Mouse (Mus musculus) limb, embryonic 15.5 days (tissue): ENCODE measurements around the gene Rab27a. TPM values are rescaled to one million over a fixed set of nuclear protein-coding genes. Genes with fewer than 3 reads are reported as not detected.

Experiments used
- ATAC-seq: fragments of 200-750 bp; cut with Nextera tagmentation; 2 replicates; pipeline ENCODE4 v1.8.0; 2017; ENCODE audit warnings: low read depth, moderate TSS enrichment; ENCODE audit not compliant: insufficient number of reproducible peaks, low FRiP score, low TSS enrichment
- H3K27ac ChIP-seq: fragments of 300-500 bp; sonication (generic); 2 replicates; pipeline ENCODE4 v1.5.1; 2015; ENCODE audit warnings: moderate library complexity, mild to moderate bottlenecking, inconsistent platforms
- H3K27me3 ChIP-seq: fragments of 300-500 bp; sonication (generic); 2 replicates; pipeline ENCODE4 v1.6.1; 2015; ENCODE audit warnings: inconsistent platforms
- H3K36me3 ChIP-seq: fragments of 300-500 bp; sonication (generic); 2 replicates; pipeline ENCODE4 v1.6.1; 2015; ENCODE audit warnings: inconsistent platforms
- H3K4me1 ChIP-seq: fragments of 300-500 bp; sonication (generic); 2 replicates; pipeline ENCODE4 v1.6.1; 2015; ENCODE audit warnings: inconsistent platforms
- H3K4me2 ChIP-seq: fragments of 300-500 bp; sonication (generic); 2 replicates; pipeline ENCODE4 v1.6.1; 2015; ENCODE audit warnings: mild to moderate bottlenecking, inconsistent platforms
- H3K4me3 ChIP-seq: fragments of 300-500 bp; sonication (generic); 2 replicates; pipeline ENCODE4 v1.5.1; 2015; ENCODE audit warnings: mild to moderate bottlenecking, inconsistent platforms
- H3K9ac ChIP-seq: fragments of 300-500 bp; sonication (generic); 2 replicates; pipeline ENCODE4 v1.6.1; 2015; ENCODE audit warnings: inconsistent platforms
- H3K9me3 ChIP-seq: fragments of 300-500 bp; sonication (generic); 2 replicates; pipeline ENCODE4 v1.6.1; 2016; ENCODE audit warnings: inconsistent platforms
- WGBS: fragments of 180-500 bp; shearing (Covaris S2); methylation state at CpG from one replicate; pipeline ENCODE4 v1.1.7; 2015; 5-methylcytosine and 5-hydroxymethylcytosine counted together
- polyA plus RNA-seq: library from polyadenylated mRNA; unstranded; fragments of >200 nt; fragmentation: Nextera tagmentation; extraction: Ambion mirVana; gene quantifications from 2 replicates; pipeline ENCODE4 v1.2.1, GENCODE M21; 2015

The Rab27a gene
- polyA plus RNA-seq, 1 experiment from 2014 or later = 7.1 TPM

- no peaks in the 10 kb centered on the region for H3K27me3 ChIP-seq
- H3K4me2 ChIP-seq = no peak overlapping the region
- H3K27ac ChIP-seq = no peak overlapping the region
- H3K9me3 ChIP-seq = no peaks in the 10 kb centered on the region
- H3K4me1 ChIP-seq = no peaks in the 10 kb centered on the region
- no peak overlapping the region for H3K9ac ChIP-seq
- H3K4me3 ChIP-seq = no peak overlapping the region
- no peaks in the 10 kb centered on the region for H3K36me3 ChIP-seq
- 59% methylated on average over 7 of the region's 7 CpGs for WGBS
- no peak for ATAC-seq
These were observed 35.2 kb downstream of the Rab27a start for GRCm38 (mm10) chr9:73079801-73080325.

GRCm38 (mm10) chr9:73082291-73083000 is 37.8 kb downstream of the Rab27a start:
- Histone ChIP-seq H3K4me2 (no peak overlapping the region), H3K9me3 (no peaks in the 10 kb centered on the region), H3K4me1 (no peaks in the 10 kb centered on the region), H3K36me3 (no peaks in the 10 kb centered on the region), H3K27ac (no peak overlapping the region), H3K27me3 (no peaks in the 10 kb centered on the region), H3K9ac (no peak overlapping the region), H3K4me3 (no peak overlapping the region)
- 74% methylated on average over 8 of the region's 8 CpGs for WGBS
- no peak for ATAC-seq

GRCm38 (mm10) chr9:73083956-73084355 is 39.3 kb downstream of the Rab27a start:
- no peak overlapping the region for H3K4me2 ChIP-seq
- no peaks in the 10 kb centered on the region for H3K27me3 ChIP-seq
- H3K4me1 ChIP-seq = no peaks in the 10 kb centered on the region
- ATAC-seq = no peak
- WGBS = 60% methylated on average over 6 of the region's 6 CpGs
- H3K4me3 ChIP-seq = no peak overlapping the region
- no peaks in the 10 kb centered on the region for H3K36me3 ChIP-seq
- H3K27ac ChIP-seq = no peak overlapping the region
- no peaks in the 10 kb centered on the region for H3K9me3 ChIP-seq
- H3K9ac ChIP-seq = no peak overlapping the region

GRCm38 (mm10) chr9:73085845-73086244 is 41.2 kb downstream of the Rab27a start:
- Histone ChIP-seq H3K36me3 (no peaks in the 10 kb centered on the region), H3K4me1 (no peaks in the 10 kb centered on the region), H3K27me3 (no peaks in the 10 kb centered on the region), H3K4me3 (no peak overlapping the region), H3K9ac (no peak overlapping the region), H3K9me3 (no peaks in the 10 kb centered on the region), H3K4me2 (no peak overlapping the region), H3K27ac (no peak overlapping the region)
- no peak for ATAC-seq
- WGBS = 80% methylated on average over 6 of the region's 6 CpGs

- Histone ChIP-seq H3K9ac (no peak overlapping the region), H3K9me3 (no peaks in the 10 kb centered on the region), H3K4me1 (no peaks in the 10 kb centered on the region), H3K4me2 (no peak overlapping the region), H3K27me3 (no peaks in the 10 kb centered on the region), H3K4me3 (no peak overlapping the region), H3K36me3 (no peaks in the 10 kb centered on the region), H3K27ac (no peak overlapping the region)
- WGBS = 57% methylated on average over 8 of the region's 8 CpGs
- no peak for ATAC-seq
These were observed 42.5 kb downstream of the Rab27a start for GRCm38 (mm10) chr9:73087121-73087520.

GRCm38 (mm10) chr9:73087581-73087980 is 42.9 kb downstream of the Rab27a start:
- no peaks in the 10 kb centered on the region for H3K36me3 ChIP-seq
- WGBS = 79% methylated on average over 5 of the region's 5 CpGs
- H3K27me3 ChIP-seq = no peaks in the 10 kb centered on the region
- no peaks in the 10 kb centered on the region for H3K9me3 ChIP-seq
- no peak overlapping the region for H3K9ac ChIP-seq
- H3K4me1 ChIP-seq = no peaks in the 10 kb centered on the region
- no peak overlapping the region for H3K4me2 ChIP-seq
- H3K27ac ChIP-seq = no peak overlapping the region
- no peak for ATAC-seq
- no peak overlapping the region for H3K4me3 ChIP-seq

GRCm38 (mm10) chr9:73089222-73089920 is 44.7 kb downstream of the Rab27a start:
- 66% methylated on average over 16 of the region's 16 CpGs for WGBS
- Histone ChIP-seq H3K36me3 (no peaks in the 10 kb centered on the region), H3K9ac (no peak overlapping the region), H3K4me1 (no peaks in the 10 kb centered on the region), H3K27me3 (no peaks in the 10 kb centered on the region), H3K4me2 (no peak overlapping the region), H3K4me3 (no peak overlapping the region), H3K9me3 (no peaks in the 10 kb centered on the region), H3K27ac (no peak overlapping the region)
- no peak for ATAC-seq

GRCm38 (mm10) chr9:73090121-73090520 is 45.5 kb downstream of the Rab27a start:
- Histone ChIP-seq H3K27ac (no peak overlapping the region), H3K9me3 (no peaks in the 10 kb centered on the region), H3K4me3 (no peak overlapping the region), H3K4me1 (no peaks in the 10 kb centered on the region), H3K27me3 (0 out of 2 replicates have a peak, but pooled peaks cover 1% of the 10 kb centered on the region), H3K4me2 (no peak overlapping the region), H3K36me3 (no peaks in the 10 kb centered on the region), H3K9ac (no peak overlapping the region)
- ATAC-seq = no peak
- 82% methylated on average over 10 of the region's 10 CpGs for WGBS

- no peak overlapping the region for H3K4me2 ChIP-seq
- H3K27me3 ChIP-seq = 0 out of 2 replicates have a peak, but pooled peaks cover 5% of the 10 kb centered on the region
- ATAC-seq = no peak
- no peak overlapping the region for H3K27ac ChIP-seq
- no peak overlapping the region for H3K9ac ChIP-seq
- H3K36me3 ChIP-seq = no peaks in the 10 kb centered on the region
- H3K4me3 ChIP-seq = no peak overlapping the region
- no peaks in the 10 kb centered on the region for H3K4me1 ChIP-seq
- no peaks in the 10 kb centered on the region for H3K9me3 ChIP-seq
- 2% methylated on average over 1 of the region's 1 CpGs for WGBS
These were observed 47.1 kb downstream of the Rab27a start for GRCm38 (mm10) chr9:73091747-73092146.

- H3K9ac ChIP-seq = no peak overlapping the region
- H3K36me3 ChIP-seq = no peaks in the 10 kb centered on the region
- no peaks in the 10 kb centered on the region for H3K9me3 ChIP-seq
- 34% methylated on average over 17 of the region's 17 CpGs for WGBS
- ATAC-seq = no peak
- H3K4me2 ChIP-seq = no peak overlapping the region
- H3K4me3 ChIP-seq = no peak overlapping the region
- H3K27ac ChIP-seq = no peak overlapping the region
- H3K27me3 ChIP-seq = 0 out of 2 replicates have a peak, but pooled peaks cover 5% of the 10 kb centered on the region
- no peaks in the 10 kb centered on the region for H3K4me1 ChIP-seq
These were observed 49.9 kb downstream of the Rab27a start for GRCm38 (mm10) chr9:73094580-73094979.

- H3K27ac ChIP-seq = no peak overlapping the region
- H3K4me1 ChIP-seq = no peaks in the 10 kb centered on the region
- no peak overlapping the region for H3K4me2 ChIP-seq
- WGBS = 81% methylated on average over 2 of the region's 2 CpGs
- H3K9me3 ChIP-seq = no peaks in the 10 kb centered on the region
- peaks cover 14% of the 10 kb centered on the region for H3K27me3 ChIP-seq
- no peak overlapping the region for H3K4me3 ChIP-seq
- no peak for ATAC-seq
- no peak overlapping the region for H3K9ac ChIP-seq
- no peaks in the 10 kb centered on the region for H3K36me3 ChIP-seq
These were observed 53.2 kb downstream of the Rab27a start for GRCm38 (mm10) chr9:73097898-73098297.

- 86% methylated on average over 5 of the region's 5 CpGs for WGBS
- H3K4me1 ChIP-seq = peaks cover 10% of the 10 kb centered on the region
- H3K4me2 ChIP-seq = no peak within 1 kb of the TSS
- no peak within 1 kb of the TSS for H3K9ac ChIP-seq
- no peak within 1 kb of the TSS for H3K4me3 ChIP-seq
- H3K27ac ChIP-seq = no peak within 1 kb of the TSS
- H3K36me3 ChIP-seq = no peaks in the 10 kb centered on the region
- no peak for ATAC-seq
- H3K27me3 ChIP-seq = peaks cover 26% of the 10 kb centered on the region
- H3K9me3 ChIP-seq = no peaks in the 10 kb centered on the region
These were observed 56.9 kb downstream of the Rab27a start, which contains the start of gene Khdc3 for GRCm38 (mm10) chr9:73101536-73101935. Khdc3 (plus strand) TSS chr9:73101836.
